Mouse (Mus musculus): ENCODE data around the gene Tom1l2. TPM values are rescaled to one million over a fixed set of nuclear protein-coding genes. Genes with fewer than 3 reads are reported as not detected.
A peak's percentile ranks its signal among the peaks of the same experiment; 100 is the strongest.

Gene Tom1l2
- total and polyA plus RNA-seq, 2 experiments, result 9.6 to 22.1 TPM

DNA sequence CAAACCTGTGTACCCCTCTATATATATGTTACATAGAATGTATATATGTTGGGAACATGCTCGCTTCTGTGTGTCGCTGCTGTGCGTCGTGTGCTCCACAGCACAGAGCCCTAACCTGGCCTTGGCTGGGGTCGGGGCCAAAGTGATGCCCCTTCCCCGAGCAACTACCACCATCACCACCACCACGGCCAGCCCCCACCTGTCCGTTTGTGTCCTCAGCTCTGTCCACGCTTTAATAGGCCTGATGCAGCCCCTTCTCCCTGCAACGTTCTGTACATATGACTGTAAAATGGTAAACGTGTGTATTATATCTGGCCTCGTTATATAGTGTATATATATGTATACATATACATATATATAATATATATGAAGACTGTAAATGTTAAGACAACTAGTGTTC is 154.1 kb downstream of the Tom1l2 start:
- WGBS, result 85% methylated on average over 12 of the region's 12 CpGs
- no peaks in the 10 kb centered on the region for H3K27me3 ChIP-seq (ENCODE audit: control insufficient read depth, insufficient read depth, low read length)
- no peak overlapping the region for H3K27ac ChIP-seq (replicated peaks; ENCODE audit: insufficient read depth, low read depth, low read length)
- no peak overlapping the region for H3K4me3 ChIP-seq (ENCODE audit: insufficient read depth, low read depth, low read length)
- DNase-seq (ENCODE audit: extremely low read depth, low read depth, low spot score), result no peak
- peaks cover 36% of the 10 kb centered on the region for H3K36me3 ChIP-seq (ENCODE audit: control insufficient read depth, insufficient read depth, low read length)
- TF ChIP-seq POLR2A (IDR thresholded peaks at IDR 0.05; ENCODE audit: extremely low read depth, insufficient read depth, low read length) (no peak), CTCF (IDR thresholded peaks at IDR 0.05; ENCODE audit: low read depth, low read length) (no peak)
- H3K4me1 ChIP-seq (ENCODE audit: control insufficient read depth, insufficient read depth, low read length), result no peaks in the 10 kb centered on the region
- H3K9ac ChIP-seq (ENCODE audit: low read depth, low read length), result no peak overlapping the region
- no peaks in the 10 kb centered on the region for H3K79me2 ChIP-seq (ENCODE audit: control insufficient read depth, insufficient read depth, low read length)

DNA sequence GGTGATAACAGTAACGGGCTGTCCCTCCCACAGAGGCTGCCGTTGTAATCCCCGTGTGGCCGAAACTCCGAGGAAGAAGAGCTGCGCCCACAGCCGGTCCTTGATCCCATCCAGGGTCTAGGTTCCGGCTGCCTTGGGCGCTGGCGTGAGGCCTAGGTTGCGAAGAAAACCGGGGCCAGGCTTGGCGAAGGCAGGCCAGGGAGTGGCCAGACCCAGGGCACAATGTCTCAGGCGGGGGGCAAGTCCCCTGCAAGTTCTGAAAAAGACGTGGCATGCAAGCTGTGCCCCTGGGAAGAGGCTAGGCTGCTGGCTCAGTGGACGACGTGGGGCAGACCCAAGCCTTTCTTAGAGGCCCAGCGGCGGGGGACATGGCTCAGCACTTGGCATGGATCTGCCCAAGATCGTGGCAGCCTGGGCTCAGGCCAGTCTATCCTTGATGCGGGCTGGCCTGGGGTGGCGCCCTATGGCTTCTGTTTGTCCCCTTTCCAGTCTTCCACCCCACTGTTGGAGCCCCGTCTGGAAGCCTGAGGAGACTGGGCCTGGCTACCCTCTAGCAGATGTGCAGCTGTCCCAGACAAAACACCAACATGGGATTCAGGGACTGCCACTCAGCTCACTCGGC is 154.6 kb downstream of the Tom1l2 start:
- no peak overlapping the region for H3K4me3 ChIP-seq (ENCODE audit: insufficient read depth, low read depth, low read length)
- no peak overlapping the region for H3K27ac ChIP-seq (replicated peaks; ENCODE audit: insufficient read depth, low read depth, low read length)
- H3K27me3 ChIP-seq (ENCODE audit: control insufficient read depth, insufficient read depth, low read length), result no peaks in the 10 kb centered on the region
- no peak overlapping the region for H3K9ac ChIP-seq (ENCODE audit: low read depth, low read length)
- 31% methylated on average over 24 of the region's 24 CpGs for WGBS
- peaks cover 31% of the 10 kb centered on the region for H3K36me3 ChIP-seq (ENCODE audit: control insufficient read depth, insufficient read depth, low read length)
- no peak for DNase-seq (ENCODE audit: extremely low read depth, low read depth, low spot score)
- TF ChIP-seq CTCF (IDR thresholded peaks at IDR 0.05; ENCODE audit: low read depth, low read length) (no peak), POLR2A (IDR thresholded peaks at IDR 0.05; ENCODE audit: extremely low read depth, insufficient read depth, low read length) (no peak)
- H3K4me1 ChIP-seq (ENCODE audit: control insufficient read depth, insufficient read depth, low read length), result no peaks in the 10 kb centered on the region
- no peaks in the 10 kb centered on the region for H3K79me2 ChIP-seq (ENCODE audit: control insufficient read depth, insufficient read depth, low read length)

DNA sequence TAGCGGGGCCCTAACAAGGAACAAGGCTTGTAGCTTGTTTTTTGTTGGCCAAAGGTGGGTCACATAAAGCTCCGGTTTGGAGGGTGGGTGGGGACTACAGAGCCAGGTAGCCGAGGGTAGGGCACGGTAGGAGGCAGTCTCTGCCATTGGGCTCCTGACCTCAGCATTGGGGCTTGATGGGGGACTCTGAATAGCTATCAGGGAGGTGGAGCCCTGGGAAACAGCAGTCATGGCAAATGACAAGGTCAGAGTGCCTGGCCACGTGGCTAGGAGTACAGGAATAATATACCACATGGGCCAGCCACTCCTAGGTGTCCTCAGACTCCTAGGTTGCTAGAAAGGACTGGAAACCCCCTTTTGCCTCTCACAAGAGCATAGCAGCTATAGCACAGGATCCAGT is 156.4 kb downstream of the Tom1l2 start:
- Histone ChIP-seq H3K36me3 (ENCODE audit: control insufficient read depth, insufficient read depth, low read length) (peaks cover 15% of the 10 kb centered on the region), H3K27ac (replicated peaks; ENCODE audit: insufficient read depth, low read depth, low read length) (no peak overlapping the region)
- WGBS, result 52% methylated on average over 5 of the region's 5 CpGs

DNA sequence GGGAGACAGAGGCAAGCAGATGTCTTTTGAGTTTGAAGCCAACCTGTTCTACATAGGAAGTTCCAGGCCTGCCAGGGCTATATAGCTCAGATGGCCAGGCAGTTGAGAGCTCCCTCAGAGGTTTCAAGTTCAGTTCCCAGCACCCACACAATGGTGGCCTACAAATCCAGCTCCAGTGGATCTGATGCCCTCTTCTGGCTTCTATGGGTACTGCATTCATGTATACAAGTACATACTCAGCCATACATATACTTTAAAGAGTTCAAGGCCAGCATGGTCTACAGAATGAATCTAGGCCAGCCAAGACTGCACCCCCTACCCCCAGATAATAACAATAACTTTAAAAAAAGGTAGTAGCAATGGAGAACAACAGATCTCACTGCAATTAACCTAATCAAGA is 157.6 kb downstream of the Tom1l2 start:
- H3K36me3 ChIP-seq (ENCODE audit: control insufficient read depth, insufficient read depth, low read length), result peaks cover 8% of the 10 kb centered on the region
- peak; percentile 31 for DNase-seq (ENCODE audit: extremely low read depth, low read depth, low spot score)
- H3K4me1 ChIP-seq (ENCODE audit: control insufficient read depth, insufficient read depth, low read length), result no peaks in the 10 kb centered on the region

More for the DNA sequence above, 156.4 kb downstream of the Tom1l2 start:
- H3K79me2 ChIP-seq (ENCODE audit: control insufficient read depth, insufficient read depth, low read length), result no peaks in the 10 kb centered on the region
- TF ChIP-seq POLR2A (IDR thresholded peaks at IDR 0.05; ENCODE audit: extremely low read depth, insufficient read depth, low read length) (no peak), CTCF (IDR thresholded peaks at IDR 0.05; ENCODE audit: low read depth, low read length) (no peak)
- no peaks in the 10 kb centered on the region for H3K4me1 ChIP-seq (ENCODE audit: control insufficient read depth, insufficient read depth, low read length)
- no peak overlapping the region for H3K4me3 ChIP-seq (ENCODE audit: insufficient read depth, low read depth, low read length)
- no peak for DNase-seq (ENCODE audit: extremely low read depth, low read depth, low spot score)
- no peaks in the 10 kb centered on the region for H3K27me3 ChIP-seq (ENCODE audit: control insufficient read depth, insufficient read depth, low read length)
- no peak overlapping the region for H3K9ac ChIP-seq (ENCODE audit: low read depth, low read length)

DNA sequence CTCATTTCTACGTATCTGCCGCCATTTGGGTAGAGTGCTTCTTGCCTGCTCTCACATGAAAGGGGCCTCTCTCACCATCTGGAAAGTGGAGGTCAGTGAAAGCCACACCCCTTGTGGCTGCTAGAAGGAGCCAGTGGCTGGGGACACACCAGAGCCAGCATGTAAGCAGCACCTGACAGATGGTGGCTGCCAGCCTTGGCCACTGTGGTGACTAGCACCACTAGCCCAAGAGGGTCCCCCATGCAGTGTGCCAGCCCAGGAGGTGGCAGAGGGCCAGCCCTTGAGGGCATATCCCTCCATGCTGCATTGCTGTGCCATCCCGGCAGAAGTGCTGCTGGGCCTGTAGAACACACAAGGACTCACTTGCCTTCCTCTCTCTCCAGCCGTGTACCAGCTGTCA is 159.1 kb downstream of the Tom1l2 start:
- H3K79me2 ChIP-seq (ENCODE audit: control insufficient read depth, insufficient read depth, low read length), result no peaks in the 10 kb centered on the region
- DNase-seq (ENCODE audit: extremely low read depth, low read depth, low spot score), result no peak
- TF ChIP-seq POLR2A (IDR thresholded peaks at IDR 0.05; ENCODE audit: extremely low read depth, insufficient read depth, low read length), result no peak
- no peak for TF ChIP-seq CTCF (IDR thresholded peaks at IDR 0.05; ENCODE audit: low read depth, low read length)
- no peaks in the 10 kb centered on the region for H3K4me1 ChIP-seq (ENCODE audit: control insufficient read depth, insufficient read depth, low read length)
- no peak overlapping the region for H3K9ac ChIP-seq (ENCODE audit: low read depth, low read length)
- no peak overlapping the region for H3K27ac ChIP-seq (replicated peaks; ENCODE audit: insufficient read depth, low read depth, low read length)
- no peaks in the 10 kb centered on the region for H3K36me3 ChIP-seq (ENCODE audit: control insufficient read depth, insufficient read depth, low read length)
- WGBS, result 88% methylated on average over 4 of the region's 4 CpGs
- H3K27me3 ChIP-seq (ENCODE audit: control insufficient read depth, insufficient read depth, low read length), result no peaks in the 10 kb centered on the region
- no peak overlapping the region for H3K4me3 ChIP-seq (ENCODE audit: insufficient read depth, low read depth, low read length)

More for the DNA sequence above, 157.6 kb downstream of the Tom1l2 start:
- Histone ChIP-seq H3K9ac (ENCODE audit: low read depth, low read length) (no peak overlapping the region), H3K79me2 (ENCODE audit: control insufficient read depth, insufficient read depth, low read length) (no peaks in the 10 kb centered on the region), H3K4me3 (ENCODE audit: insufficient read depth, low read depth, low read length) (no peak overlapping the region), H3K27me3 (ENCODE audit: control insufficient read depth, insufficient read depth, low read length) (no peaks in the 10 kb centered on the region), H3K27ac (replicated peaks; ENCODE audit: insufficient read depth, low read depth, low read length) (no peak overlapping the region)
- no peak for TF ChIP-seq POLR2A (IDR thresholded peaks at IDR 0.05; ENCODE audit: extremely low read depth, insufficient read depth, low read length)
- peak; percentile 53 for TF ChIP-seq CTCF (IDR thresholded peaks at IDR 0.05; ENCODE audit: low read depth, low read length)

DNA sequence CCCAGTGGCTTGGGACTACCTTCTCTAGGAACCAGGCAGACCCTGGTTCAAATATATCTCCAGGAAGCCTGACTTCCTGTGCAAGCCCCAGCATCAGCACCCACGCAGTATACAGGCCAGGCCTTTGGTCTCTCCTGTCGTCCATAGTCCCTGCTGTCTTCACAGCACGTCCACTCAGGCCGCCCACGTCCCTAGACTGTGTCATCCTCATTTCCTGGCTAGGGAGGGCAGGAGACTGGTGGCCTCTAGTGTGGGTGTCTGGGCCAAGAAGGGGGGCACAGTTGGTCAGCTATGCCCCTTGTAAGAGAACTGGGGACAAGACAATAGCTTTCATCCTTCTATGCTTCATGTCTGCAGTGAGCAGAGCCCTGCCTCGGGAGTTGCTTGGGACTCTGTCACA is 160.2 kb downstream of the Tom1l2 start:
- WGBS, result 64% methylated on average over 6 of the region's 6 CpGs
- H3K36me3 ChIP-seq (ENCODE audit: control insufficient read depth, insufficient read depth, low read length), result no peaks in the 10 kb centered on the region
- TF ChIP-seq CTCF (IDR thresholded peaks at IDR 0.05; ENCODE audit: low read depth, low read length), result no peak
- TF ChIP-seq POLR2A (IDR thresholded peaks at IDR 0.05; ENCODE audit: extremely low read depth, insufficient read depth, low read length), result no peak

More for the DNA sequence above, 160.2 kb downstream of the Tom1l2 start:
- DNase-seq (ENCODE audit: extremely low read depth, low read depth, low spot score), result no peak
- H3K79me2 ChIP-seq (ENCODE audit: control insufficient read depth, insufficient read depth, low read length), result no peaks in the 10 kb centered on the region
- no peak overlapping the region for H3K9ac ChIP-seq (ENCODE audit: low read depth, low read length)
- H3K4me3 ChIP-seq (ENCODE audit: insufficient read depth, low read depth, low read length), result no peak overlapping the region
- no peaks in the 10 kb centered on the region for H3K4me1 ChIP-seq (ENCODE audit: control insufficient read depth, insufficient read depth, low read length)
- no peaks in the 10 kb centered on the region for H3K27me3 ChIP-seq (ENCODE audit: control insufficient read depth, insufficient read depth, low read length)
- H3K27ac ChIP-seq (replicated peaks; ENCODE audit: insufficient read depth, low read depth, low read length), result no peak overlapping the region
